Mouse (Mus musculus) adrenal gland, postnatal 36 days (tissue): ENCODE results near the gene Stpg4. TPM values are rescaled to one million over a fixed set of nuclear protein-coding genes. Genes with fewer than 3 reads are reported as not detected.

Experiments
- DNase-seq, 2 experiments: peaks; one replicate each; pipeline ENCODE4 v3.0.0; 2021; ENCODE audit warnings: mixed read lengths in 1 of 2
- total RNA-seq, 2 experiments: library from RNA; stranded (reverse); gene quantifications; 2 replicates each; pipeline ENCODE4 v1.2.3; 2021

Gene Stpg4
- total RNA-seq, 2 experiments from 2014 or later, result not detected

DNA sequence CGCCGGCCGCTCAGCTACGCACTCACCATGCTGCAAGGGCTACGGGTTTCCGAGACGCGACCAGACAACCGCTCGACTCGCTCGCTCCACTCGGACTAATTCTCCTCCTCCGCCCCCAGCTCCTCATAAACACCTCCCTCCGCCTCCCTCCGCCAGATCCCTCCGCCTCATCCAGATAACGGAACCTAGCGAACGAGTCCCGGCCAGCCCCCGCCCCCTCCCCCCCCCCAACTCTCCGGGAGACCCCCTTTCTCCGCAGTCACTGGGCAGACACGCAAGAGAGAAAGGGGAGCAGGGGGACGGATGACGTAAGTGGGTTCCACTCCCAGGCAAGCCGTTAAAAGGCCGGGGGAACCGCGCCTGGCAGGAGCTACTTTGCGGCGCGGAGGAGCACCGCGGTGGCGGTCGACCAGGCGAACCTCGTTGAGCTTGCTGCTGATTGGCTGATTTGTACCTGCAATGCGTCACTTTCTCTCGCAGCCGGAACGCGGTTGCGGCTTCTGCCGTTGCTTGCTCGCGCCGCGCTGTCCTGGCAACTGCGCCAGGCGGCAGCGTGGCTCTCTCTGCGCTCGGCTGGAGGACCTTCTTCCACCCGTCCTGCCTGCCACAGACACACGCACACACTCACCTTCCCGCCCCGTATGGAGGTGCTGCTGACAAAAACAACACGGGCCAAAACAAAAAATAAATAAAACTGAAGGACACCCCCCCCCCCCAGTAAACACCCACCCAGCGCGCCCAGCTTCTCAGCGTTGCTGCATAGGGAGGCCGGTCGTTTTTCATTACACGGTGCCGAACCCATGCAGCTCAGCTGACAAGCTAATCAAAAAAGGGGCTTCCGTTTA, 19.4 kb upstream of the Stpg4 start, which contains the start of gene Calm2:
Calm2 (minus strand) TSS at position 169 of the 845 bp plus-strand sequence.
- DNase-seq, result peak; percentile 98

DNA sequence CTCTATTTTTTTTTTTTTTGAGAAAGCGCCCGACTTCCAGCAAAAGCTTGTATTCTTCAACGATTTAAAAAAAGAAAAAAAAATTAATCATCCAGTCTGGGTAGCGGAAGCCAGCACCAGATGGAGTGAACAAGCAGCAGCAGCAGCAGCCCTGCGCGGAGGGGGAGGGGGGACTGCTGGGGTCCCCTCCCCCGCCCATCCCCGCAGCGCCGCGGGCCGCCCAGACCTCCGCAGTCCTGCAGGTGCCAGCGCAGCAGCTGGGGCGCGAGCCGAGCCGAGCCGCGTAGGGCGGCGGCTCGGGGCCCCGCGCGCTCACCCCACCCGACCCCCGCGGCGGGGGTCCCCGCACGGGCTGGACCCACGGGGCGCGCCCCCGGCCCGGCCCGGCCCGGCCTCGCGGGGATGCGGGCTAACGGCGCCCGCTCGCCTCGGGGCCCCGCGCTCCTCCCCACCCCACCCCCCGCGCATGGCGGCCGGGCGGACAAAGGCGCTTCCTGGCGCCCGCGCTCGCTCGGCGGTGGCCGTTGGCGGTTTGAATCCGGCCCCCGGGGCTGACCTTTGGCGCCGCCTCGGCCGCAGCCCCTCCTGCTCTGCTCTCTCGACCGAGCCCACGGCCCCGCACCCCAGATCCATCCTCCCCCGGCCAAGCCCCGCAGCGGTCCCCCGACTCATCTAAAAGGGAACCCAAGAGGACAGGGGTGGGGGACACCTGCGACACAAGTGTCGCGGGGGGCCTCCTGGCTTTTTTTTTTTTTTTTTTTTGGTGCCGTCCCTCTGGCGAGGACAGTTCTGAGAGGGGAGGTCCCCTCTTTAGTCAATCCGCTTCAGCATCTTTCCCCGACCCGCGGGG, 18.6 kb upstream of the Stpg4 start:
- DNase-seq, result peak; percentile 72 to 83

DNA sequence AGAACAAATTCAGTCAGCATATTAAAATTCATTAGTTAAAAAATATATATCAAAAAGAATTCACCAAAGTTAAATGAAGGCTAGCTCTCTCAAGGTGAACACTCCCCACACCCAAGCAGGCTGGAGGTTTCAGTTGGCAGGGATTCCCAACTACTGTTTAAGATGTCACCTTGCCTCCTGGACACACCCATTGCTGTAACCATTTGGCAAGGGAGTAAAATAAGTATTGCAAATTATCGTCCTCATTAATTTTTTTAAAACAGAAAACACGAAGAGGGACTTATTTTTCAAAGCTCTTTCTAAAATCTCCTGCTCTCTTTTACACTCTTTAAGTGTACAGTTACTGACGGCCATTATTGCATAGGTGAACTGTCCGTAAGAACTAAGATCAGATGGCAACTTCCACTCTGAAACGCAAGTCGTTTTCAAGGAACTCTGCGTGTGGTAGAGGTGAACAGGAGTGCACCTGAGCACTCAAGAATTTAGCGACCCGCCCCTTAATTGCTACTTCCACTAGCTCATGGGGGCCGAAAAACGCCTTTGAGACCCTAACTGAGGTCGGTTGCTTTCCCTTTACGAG, 17.9 kb upstream of the Stpg4 start:
- DNase-seq, result no peak

DNA sequence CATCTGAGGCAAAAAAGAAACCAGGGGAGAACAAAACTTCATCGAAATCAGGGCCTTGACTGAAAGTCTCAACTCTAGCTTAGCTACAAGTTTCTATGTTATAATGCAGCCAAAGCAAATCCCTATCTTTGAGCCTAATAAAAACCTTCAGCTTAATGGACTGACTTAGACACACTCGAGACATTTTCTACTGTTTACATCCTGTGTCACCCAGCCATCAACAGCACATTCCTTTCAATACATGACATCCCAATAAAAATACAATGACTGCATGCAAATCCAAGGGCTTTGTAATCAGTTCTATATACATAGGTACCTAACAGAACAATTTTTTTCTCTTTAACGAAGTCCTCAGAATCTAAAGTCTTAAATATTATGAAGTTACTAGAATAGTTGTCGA, 17.2 kb upstream of the Stpg4 start:
- DNase-seq, result no peak

GRCm38 (mm10) chr17:87441537-87441936, 14.0 kb upstream of the Stpg4 start:
- peak in 1 of 2 experiments; percentile 24 for DNase-seq

DNA sequence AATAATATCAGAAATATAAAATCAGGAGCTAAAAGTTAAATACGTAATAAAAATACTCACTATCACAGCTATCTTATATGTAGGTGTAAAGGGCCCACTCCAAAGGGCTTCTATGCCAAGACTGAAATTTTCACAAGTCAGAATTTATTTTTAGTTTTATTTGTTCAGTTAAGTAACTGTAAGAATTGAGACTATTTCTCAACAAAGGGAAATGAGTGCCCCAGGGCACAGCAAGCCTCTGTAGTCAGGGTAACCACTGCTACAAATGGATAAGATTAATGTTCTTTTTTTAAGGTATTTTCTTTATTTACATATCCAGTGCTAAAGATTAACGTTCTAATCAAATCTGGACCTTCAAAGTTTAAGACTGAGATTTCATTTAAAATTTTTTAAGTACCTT, 11.9 kb upstream of the Stpg4 start:
- no peak for DNase-seq

- no peak for DNase-seq
Observed at GRCm38 (mm10) chr17:87433929-87434328, 6.4 kb upstream of the Stpg4 start.

- no peak for DNase-seq
Observed at GRCm38 (mm10) chr17:87432743-87433142, 5.2 kb upstream of the Stpg4 start.

- DNase-seq, result no peak
Observed at GRCm38 (mm10) chr17:87432314-87432713, 4.8 kb upstream of the Stpg4 start.

GRCm38 (mm10) chr17:87429431-87429830, 1.9 kb upstream of the Stpg4 start:
- no peak for DNase-seq

DNA sequence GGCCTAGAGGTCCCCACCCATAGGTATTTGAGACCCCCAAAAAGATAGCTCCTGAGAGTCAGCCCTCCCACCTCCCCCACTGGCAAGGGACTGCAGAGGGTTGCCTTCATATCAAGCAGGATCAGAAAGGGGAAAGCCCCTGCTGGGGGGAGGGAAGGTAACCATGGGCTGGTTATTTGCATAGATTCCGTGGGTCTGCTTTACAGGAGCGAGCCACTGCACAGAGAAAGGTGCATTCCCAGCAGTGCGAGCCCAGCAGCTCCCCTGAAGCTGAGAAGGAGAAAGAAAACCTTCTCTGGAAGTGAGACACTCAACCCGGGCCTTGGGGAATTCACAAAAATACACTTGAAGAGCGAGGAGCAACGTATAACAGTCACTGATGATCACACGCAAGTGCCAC, 9.5 kb downstream of the Stpg4 start:
- no peak for DNase-seq

- DNase-seq, result no peak
Observed at GRCm38 (mm10) chr17:87406646-87407045, 20.9 kb downstream of the Stpg4 start.

DNA sequence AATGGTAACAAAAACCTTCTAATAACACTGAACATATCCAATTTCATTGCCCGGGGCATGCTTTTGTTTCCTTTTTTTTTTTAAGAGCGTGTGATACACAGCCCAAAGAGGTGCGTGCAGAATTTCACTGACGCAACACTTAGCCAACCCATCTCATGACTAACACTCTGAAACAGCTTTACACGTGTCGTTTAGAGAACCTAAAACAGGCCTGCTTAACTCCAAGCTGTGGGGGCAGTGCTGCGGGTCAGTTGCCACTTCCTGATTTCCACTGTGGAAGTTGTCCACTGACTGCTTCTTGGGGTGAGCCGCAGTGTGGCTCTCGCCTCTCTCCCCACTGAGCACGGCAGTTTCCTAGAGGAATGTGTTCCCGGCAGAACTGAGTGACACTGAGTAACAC, 22.0 kb downstream of the Stpg4 start:
- DNase-seq, result no peak

DNA sequence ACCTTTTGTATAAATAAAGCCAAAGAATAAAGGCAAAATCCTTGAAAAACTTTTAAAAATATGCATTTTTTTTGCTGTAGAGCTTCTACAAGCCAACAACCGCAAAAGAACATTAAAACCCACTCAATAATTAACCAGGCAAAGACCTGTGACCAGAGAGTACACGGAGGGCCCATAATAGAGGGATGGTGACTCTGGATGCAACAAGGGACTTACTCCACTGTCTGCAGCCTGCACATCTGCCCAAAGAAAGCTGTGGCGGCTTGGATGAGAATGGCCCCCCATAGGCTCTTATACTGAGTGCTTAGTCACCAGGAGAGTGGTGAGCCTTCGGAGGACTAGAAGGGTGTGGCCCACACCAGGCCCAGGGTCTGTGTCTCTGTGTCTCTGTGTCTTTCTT, 24.1 kb downstream of the Stpg4 start:
- DNase-seq, result no peak

DNA sequence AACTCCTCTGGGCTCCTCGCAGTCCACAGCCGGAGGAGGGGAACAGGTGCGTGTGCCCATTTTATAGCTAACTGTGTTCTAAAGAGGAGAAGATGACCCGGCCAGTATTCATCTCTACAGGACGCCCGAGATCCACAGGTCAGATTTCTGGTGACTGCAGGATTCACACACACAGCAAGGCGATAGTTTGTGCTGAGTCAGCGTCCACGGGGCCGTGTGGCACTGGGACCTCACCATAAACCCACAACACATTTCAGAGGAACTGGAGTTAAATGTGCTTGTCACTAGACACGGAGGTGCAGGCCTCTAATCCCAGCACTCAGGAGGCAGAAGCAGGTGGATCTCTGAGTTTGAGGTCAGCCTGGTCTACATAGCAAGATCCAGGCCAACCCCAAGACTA, 25.1 kb downstream of the Stpg4 start:
- DNase-seq, result no peak

- DNase-seq, result no peak
Observed at GRCm38 (mm10) chr17:87397088-87397487, 30.5 kb downstream of the Stpg4 start.

DNA sequence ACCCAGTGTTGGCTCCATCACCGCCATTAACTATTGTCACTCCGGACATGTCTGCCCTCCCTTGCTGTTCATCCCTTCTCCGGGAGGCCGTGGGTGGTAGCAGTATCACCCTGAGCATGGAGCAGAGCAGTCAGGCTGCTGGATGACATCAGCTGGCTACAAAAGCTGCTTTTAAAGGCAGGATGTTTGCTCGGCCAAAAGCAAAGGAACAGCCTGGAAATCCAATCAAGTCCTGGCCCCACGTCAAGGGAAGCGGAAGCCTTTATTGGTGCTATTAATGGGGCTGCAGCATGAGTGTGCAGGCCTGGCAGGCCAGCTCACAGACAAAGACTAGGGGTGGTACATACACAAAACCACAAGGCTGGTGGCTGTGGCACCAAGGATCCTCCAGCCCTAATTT, 36.3 kb downstream of the Stpg4 start:
- peak; percentile 15 to 38 for DNase-seq

DNA sequence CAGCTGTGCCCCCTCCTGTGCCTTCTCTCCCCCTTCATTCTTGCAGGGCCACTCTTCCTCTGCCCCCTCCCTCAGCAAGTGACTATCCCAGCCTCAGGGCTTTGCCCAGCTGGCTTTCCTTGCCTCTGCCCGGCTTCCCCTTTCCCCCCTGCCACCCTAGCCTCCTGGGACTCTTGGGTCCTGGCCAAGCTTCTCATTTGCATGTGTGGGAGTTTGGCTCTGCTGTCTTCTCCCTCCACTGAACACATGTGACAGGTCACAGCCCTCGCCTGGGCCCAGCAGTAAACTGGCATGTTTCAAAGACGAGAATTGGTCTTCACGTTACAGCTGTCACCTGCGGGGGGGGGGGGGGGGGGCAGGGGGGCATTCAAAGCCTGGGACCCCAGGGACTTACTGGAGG, 40.5 kb downstream of the Stpg4 start:
- DNase-seq, result peak; percentile 23 to 26

GRCm38 (mm10) chr17:87385835-87386234, 41.7 kb downstream of the Stpg4 start:
- DNase-seq, result no peak

DNA sequence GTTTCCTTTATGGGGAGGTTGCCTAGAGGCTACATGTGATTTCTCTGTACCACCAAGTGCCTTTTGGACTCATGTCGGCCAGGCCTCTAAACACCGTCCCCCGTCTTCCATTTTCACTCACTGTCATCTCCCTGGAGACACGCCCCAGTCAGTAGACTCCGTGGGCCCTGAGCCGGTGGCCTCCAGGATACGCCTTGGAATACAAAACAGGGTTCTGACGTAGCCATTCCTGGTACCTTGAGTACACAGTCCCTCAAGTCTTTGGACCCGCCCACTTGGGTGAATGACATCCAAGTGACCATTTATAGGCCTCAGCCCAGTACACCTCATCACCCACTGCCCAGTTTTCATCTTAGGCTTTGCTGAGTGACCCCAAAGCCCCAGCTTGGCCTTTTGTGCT, 46.9 kb downstream of the Stpg4 start:
- no peak for DNase-seq

- DNase-seq, result peak; percentile 23 to 26
Observed at GRCm38 (mm10) chr17:87379821-87380220, 47.7 kb downstream of the Stpg4 start.

GRCm38 (mm10) chr17:87379160-87379624, 48.3 kb downstream of the Stpg4 start:
- no peak for DNase-seq
